Mouse (Mus musculus): Measurements from ENCODE around the gene Cyba.

DNA sequence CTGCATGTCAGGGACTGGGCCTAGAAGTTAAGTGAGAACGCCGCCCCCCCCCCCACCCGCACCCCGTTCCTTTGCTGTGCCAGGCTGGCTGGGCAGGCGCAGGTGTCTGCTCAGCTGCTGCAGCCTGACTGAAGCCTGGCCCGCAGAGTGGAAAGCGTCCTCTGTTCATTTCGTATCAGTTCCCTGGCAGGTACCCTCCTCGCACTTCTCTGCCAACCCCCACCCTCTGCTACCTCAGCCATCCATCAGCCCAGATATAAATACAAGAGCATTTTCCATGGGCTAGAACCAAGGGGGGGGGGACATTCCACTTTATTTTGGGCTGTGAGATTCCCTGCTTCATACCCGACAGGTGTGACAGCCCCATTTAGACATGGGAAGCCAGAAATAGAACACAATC is 19.4 kb upstream of the Cyba start:
- TF ChIP-seq CTCF (IDR thresholded peaks at IDR 0.05; ENCODE audit: low read depth, low read length) (no peak), POLR2A (IDR thresholded peaks at IDR 0.05; ENCODE audit: borderline replicate concordance, low read depth, low read length) (no peak)
